Mouse (Mus musculus) T-helper 17 cell (primary cell): ENCODE data around the gene Itga8.

Experiments
- in situ Hi-C, 2 experiments: fragments of 300-600 bp; cut with MboI, MseI; formaldehyde crosslinking; loops; 1 replicate in 1 of 2; 2 replicates in 1 of 2; pipeline ENCODE4 v1.15.1; 2025; ENCODE audit warnings: high pct_unique_total_duplicates in 2 of 2

Gene Itga8

GRCm38 (mm10) chr2:12295150-12295549, 6.6 kb downstream of the Itga8 start:
- in situ Hi-C loops: no loop called here

- in situ Hi-C loops: loop anchor here in 1 of 2 experiments (5.0 kb wide), 1 partner anchor 292 kb away; no protein-coding TSS in a partner anchor
These were observed 7.7 kb downstream of the Itga8 start for GRCm38 (mm10) chr2:12294060-12294459.

DNA sequence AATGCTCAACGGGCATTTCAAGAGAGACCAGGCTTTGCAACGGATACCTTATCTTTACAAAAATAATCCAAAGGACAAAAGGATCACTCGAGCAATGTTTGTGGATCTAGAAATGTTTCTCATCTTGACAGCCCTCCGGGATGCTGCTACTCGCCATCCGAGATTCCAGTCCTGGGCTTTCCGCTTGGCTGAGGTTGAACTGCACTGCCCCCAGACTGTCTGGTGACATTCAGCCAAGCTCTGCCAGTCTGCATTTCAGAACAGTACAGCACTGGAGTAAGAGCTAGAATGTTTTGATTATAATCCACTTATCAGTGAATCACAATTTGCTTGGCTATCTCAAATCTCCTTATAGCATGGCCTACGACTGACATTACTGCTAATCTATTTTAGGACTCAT, 8.3 kb downstream of the Itga8 start:
- in situ Hi-C loops: loop anchor here in 1 of 2 experiments (5.0 kb wide), 1 partner anchor 291 kb away; no protein-coding TSS in a partner anchor

GRCm38 (mm10) chr2:12292023-12292820, 9.5 kb downstream of the Itga8 start:
- in situ Hi-C loops: loop anchor here in 1 of 2 experiments (5.0 kb wide), 1 partner anchor 290 kb away; no protein-coding TSS in a partner anchor

DNA sequence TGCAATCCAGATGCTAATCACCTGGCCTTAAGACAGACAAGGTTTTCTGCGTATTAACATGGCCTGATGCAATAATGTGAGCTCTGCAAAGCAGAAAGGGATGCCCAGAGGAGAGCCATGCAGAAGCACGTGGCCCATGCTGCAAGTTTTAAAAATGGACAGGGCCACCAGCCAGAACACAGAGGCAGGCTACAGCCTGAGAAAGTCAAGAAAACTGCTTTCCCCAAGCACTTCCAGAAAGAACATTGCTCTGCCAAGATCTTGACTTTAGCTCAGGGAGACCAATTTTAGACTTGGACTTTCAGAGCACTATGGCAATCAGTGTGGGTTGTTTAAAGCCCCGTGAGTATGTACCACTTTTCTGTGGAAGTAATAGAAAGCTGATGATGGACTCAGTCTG, 11.5 kb downstream of the Itga8 start:
- in situ Hi-C loops: loop anchor here in 1 of 2 experiments (5.0 kb wide), 1 partner anchor 288 kb away; no protein-coding TSS in a partner anchor

DNA sequence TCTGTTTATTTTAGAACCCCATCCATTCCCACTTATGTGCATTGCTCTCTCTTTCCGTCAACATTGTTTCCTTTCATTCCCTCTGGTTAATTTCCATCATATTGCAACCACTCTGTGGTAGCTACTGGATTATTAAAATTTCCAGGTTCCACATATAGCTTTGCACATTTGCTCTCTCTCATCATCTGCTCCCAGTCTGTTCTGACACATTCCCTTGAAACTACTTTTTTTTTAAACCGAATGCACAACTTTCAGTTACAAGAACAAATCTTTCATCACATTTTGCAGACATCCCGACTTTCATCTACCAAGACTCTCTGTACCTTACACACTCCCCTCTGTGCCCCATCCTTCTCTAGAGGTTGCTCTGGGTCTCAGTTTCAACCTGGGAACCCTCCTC, 13.9 kb downstream of the Itga8 start:
- in situ Hi-C loops: no loop called here

DNA sequence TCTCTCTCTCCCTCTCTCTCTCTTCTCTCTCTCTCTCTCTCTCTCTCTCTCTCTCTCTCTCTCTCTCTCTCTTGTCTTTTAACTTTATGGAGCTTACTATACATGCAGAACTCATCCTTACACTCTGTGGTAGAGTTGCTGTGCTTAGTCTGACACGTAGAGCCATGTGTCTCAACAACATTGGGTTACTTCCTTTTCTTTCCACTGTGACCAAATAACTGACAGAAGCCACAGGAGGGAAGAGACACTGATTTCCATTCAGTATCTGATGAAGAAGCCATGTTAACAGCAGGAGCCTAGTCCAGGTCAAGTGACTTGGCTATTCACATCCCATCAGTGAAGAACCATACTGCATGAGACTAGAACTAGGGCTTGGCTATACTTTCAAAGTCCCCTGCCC, 21.1 kb downstream of the Itga8 start:
- in situ Hi-C loops: no loop called here

- in situ Hi-C loops: no loop called here
These were observed 22.6 kb downstream of the Itga8 start for GRCm38 (mm10) chr2:12279070-12279612.

DNA sequence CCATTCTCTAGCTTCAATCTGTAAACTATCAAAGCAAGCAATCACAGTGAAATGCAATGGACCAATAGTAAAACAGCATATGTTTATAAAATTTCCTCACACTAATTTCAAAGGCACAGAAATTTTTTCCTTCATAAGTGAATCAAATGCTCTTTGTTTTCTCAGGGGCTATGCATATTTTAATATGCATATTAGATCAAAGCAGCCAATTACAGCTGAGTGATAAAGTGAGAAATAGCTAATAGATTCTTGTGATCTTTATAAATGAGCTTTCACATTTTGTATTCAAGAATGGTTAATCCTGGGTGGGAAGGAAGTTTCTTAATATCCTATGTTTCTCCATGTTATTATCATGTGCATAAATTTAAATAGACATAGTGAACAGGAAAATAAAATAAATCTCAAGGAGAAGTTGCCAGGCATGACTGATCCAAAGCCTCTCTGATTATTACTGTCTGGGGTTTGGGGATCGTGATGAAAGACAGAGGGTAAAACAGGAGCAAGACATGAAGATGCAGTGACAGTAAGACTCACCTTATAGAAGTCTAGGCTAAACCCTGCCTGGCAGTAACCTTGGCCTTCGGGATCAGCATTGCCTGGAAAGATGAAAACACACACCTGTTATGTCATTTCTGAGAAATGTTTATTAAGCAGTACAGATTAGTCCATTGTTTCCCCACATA, 44.9 kb downstream of the Itga8 start:
- in situ Hi-C loops: no loop called here

DNA sequence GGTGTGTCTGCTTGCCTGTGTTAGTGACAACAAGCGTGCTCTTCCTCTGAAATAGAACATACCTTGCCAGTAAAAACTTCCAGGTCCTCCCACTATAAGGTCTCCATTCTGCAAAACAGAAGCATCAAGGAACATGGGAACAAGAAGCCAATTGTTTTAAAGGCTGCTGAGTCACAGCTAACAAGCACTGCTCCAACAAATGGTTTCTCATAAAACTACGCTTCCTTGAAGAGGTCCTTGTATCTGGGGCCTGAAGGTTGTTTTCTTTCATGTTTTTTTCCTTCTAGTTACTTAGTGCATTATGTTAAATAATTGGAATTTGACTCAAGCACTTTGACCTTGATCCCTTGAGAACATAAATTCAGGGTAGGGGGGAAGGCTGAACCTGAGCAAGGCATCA, 45.8 kb downstream of the Itga8 start:
- in situ Hi-C loops: no loop called here

DNA sequence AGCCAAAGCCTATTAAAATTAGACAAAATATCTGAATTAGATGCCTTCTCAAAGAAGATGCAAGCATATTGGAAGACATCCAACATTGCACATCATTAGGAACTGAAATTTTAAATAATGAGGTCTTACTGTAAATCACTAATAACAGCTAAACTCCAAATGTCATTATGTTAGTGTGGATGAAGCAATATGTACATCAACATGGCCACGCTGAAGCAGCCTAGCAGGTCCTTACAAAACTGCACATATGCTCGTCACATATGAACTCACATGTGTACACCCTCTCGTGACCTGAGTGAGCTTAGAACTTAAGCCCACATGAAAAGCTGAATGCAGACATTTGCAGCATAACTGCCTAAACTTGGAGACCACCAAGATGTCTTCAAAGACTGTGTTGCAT, 66.4 kb downstream of the Itga8 start:
- in situ Hi-C loops: no loop called here

DNA sequence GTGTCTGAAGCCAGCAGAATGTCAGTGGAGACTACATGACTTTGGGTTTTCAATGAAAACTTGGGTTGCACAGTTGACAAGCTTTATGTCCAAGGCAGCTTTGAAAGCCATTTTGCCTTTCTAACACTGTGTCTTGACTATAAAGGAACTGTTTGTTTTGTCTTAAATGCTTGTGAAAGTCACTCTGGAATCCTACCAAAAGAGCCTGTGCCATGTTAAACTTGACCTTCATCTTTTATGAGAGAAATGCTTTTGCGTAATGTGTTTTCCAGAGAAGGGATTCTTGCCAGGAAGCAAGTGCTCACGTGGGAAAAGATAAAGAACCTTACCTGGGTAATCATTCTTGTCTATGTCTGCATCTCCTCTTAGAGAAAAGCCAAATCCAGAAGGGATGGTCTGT, 72.0 kb downstream of the Itga8 start:
- in situ Hi-C loops: no loop called here

DNA sequence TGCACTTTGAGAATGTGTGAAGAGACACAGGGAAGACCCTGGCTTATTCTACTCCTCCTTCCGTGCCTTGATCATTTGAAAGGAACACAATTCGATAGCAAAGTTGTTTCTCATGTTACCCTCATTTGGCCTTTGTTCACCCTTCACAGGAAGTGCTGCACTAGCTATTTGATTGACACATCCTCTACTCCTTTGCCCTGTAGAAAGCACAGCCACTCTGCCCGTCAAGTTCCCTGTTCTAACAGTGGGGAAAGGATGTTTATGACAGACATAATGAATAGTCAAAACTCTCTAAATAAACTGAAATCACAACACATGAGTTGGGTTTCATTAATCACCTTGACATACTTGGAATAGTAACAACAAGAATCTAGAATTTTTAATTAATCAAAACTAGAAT, 73.4 kb downstream of the Itga8 start:
- in situ Hi-C loops: no loop called here

DNA sequence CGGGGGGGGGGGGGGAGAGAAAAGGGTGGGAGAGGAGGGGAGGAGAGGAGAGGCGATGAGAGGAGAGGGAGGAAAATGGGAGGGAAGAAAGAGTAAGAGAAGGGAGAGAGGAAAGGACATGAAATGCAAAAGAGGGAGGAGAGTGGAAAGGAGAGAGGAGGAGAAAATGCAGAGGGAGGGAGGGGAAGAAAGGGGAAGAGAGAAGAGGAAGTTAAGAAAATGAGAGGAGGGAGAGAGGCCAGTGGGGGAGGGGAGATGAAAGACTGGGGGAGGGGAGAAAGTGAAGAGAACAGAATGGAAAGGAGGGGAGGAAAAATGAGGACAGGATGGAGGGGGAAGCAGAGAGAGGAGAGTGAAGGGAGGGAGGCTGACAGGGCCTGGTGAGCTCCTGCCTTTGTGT, 74.5 kb downstream of the Itga8 start:
- in situ Hi-C loops: no loop called here

- in situ Hi-C loops: no loop called here
These were observed 75.4 kb downstream of the Itga8 start for GRCm38 (mm10) chr2:12226367-12226766.

DNA sequence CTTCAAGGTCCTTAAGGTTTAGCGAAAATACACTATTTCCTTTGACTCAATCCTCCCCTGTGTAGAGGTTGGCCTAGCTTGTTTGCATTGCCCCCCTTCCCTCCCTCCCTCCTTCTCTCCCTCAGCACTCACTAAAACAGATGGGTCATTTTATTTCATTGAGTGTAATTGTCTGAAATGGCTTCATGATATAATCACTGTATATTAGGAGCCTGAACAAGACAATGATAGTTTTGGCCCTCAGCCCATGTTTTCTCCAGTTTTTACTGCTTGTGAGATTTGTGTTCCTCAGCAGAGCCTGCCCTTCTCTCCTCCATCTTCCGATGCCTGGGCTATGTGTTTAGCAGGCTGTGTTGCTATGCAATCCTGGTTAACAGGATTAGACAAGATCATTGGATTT, 80.1 kb downstream of the Itga8 start:
- in situ Hi-C loops: no loop called here

DNA sequence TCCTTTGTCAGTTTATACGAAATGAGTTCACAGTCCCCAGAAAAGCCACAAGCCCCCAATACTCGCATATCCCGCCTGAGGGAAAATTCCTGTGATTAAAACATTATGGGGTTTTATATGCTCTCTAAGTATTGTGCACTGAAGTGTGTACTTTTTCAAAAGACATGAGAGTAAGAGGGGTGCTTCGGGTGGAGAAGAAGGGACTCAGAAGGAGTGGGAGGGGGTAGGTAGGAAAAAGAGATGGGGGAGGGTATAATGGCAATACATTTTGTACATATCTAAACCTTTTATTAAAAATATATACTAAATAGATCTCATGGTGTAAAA, 88.3 kb downstream of the Itga8 start:
- in situ Hi-C loops: loop anchor here in 1 of 2 experiments (5.0 kb wide), 1 partner anchor 319 kb away; no protein-coding TSS in a partner anchor

DNA sequence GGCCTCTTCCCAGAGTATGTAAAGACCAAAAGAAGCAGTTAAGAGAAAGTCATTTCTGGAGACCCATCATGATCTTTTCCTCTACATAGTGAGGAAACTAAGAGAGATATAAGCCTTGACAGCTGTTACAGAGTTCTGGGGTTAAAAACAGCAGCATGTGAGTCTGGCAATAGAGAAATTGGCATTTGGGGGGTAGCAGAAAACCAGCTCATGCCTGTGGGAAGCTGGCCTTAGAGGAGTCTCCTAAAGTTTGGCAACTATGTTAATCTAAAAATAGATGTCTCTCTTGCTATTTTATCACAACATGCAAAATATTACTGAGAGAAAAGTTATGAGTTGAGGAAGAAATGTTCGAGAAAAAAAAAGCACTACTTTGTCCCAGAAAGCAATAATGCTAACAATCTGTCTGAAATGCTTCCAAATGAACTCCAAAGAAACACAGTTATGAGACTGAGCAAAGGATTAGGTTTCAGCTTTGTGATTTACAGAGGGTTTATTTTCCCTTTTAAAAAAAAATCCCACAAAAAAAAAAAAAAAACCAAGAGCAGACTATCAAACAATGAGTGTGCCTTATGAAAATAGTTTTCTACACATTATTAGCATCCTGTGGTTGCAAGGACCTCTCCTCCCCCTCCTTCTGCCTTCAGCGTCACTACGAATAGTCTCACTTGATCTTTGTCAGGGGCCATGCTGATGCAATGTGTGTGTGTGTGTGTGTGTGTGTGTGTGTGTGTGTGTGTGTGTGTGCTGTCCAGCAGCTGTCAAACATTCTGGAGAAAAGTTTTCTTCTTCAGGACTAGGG, 88.9 kb downstream of the Itga8 start:
- in situ Hi-C loops: loop anchor here in 1 of 2 experiments (5.0 kb wide), 1 partner anchor 319 kb away; no protein-coding TSS in a partner anchor

- in situ Hi-C loops: no loop called here
These were observed 93.6 kb downstream of the Itga8 start for GRCm38 (mm10) chr2:12208142-12208541.

- in situ Hi-C loops: no loop called here
These were observed 95.4 kb downstream of the Itga8 start for GRCm38 (mm10) chr2:12206353-12206752.

DNA sequence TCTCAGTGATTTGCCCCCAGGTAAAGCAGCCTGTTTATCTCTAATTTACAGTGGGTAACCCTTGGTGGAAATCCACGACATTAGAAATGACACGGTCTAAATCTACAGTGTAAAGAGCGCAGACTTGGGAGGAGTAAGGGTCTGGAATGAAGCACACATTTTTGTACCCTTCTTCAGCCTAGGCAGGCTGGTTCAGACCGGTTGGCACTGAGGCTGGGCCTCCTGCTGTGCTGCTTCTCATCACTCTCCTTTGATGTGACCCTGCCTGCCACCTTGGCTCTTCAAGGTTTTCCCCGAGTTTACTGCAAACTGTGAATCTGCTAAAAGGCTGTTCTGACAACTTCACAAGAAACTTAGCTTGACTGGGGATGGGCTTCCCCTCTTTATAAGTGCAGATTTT, 95.8 kb downstream of the Itga8 start:
- in situ Hi-C loops: no loop called here

DNA sequence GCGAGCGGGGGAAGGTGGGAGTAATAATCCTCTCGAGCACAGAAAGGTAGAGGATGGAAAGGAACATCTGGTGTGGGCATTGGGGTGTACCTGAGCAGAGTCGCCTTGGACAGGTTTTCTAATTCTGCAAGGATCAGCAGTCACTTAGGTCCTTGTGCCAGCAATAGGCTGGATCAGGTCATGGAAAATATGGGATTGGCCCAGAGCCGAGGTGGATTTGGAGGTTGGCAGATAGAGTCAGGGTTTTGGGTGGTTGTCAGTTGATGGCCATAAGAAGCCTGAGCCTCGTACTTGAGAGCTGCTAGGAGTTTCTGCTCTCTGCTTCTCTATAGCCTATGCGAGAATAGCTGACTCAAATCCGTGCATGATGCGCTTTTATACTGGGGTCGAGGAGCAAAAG, 98.5 kb downstream of the Itga8 start:
- in situ Hi-C loops: no loop called here
